Mouse (Mus musculus): ENCODE data around the gene Srgn. TPM values are rescaled to one million over a fixed set of nuclear protein-coding genes. Genes with fewer than 3 reads are reported as not detected.

The Srgn gene
- polyA plus RNA-seq (2017; shearing (Covaris generic)), result 1,000 to 10,000 TPM; 1,323 to 1,460 TPM

GRCm38 (mm10) chr10:62527351-62527750 lies at the start of gene Srgn:
Gene Srgn (minus strand): TSS chr10:62527451.
- no peak for ATAC-seq

- ATAC-seq, result no peak
Observed at GRCm38 (mm10) chr10:62575001-62575400, 47.8 kb upstream of the Srgn start.

GRCm38 (mm10) chr10:62570126-62570871 lies 43.0 kb upstream of the Srgn start:
- ATAC-seq, result no peak

- no peak for ATAC-seq
Observed at GRCm38 (mm10) chr10:62568861-62569260, 41.6 kb upstream of the Srgn start.

GRCm38 (mm10) chr10:62557736-62558135 lies 30.5 kb upstream of the Srgn start:
- ATAC-seq, result no peak

- no peak for ATAC-seq
Observed at GRCm38 (mm10) chr10:62556558-62556901, 29.3 kb upstream of the Srgn start.

GRCm38 (mm10) chr10:62555705-62556557 lies 28.7 kb upstream of the Srgn start:
- no peak for ATAC-seq

GRCm38 (mm10) chr10:62553611-62554091 lies 26.4 kb upstream of the Srgn start:
- peak; percentile 85 for ATAC-seq

GRCm38 (mm10) chr10:62550787-62551300 lies 23.6 kb upstream of the Srgn start:
- ATAC-seq, result no peak

- peak; percentile 53 for ATAC-seq
Observed at GRCm38 (mm10) chr10:62549523-62550166, 22.4 kb upstream of the Srgn start.

- no peak for ATAC-seq
Observed at GRCm38 (mm10) chr10:62546441-62546840, 19.2 kb upstream of the Srgn start.

GRCm38 (mm10) chr10:62545759-62546158 lies 18.5 kb upstream of the Srgn start:
- ATAC-seq, result no peak

GRCm38 (mm10) chr10:62544316-62544715 lies 17.1 kb upstream of the Srgn start:
- ATAC-seq, result peak; percentile 22

GRCm38 (mm10) chr10:62543399-62543808 lies 16.2 kb upstream of the Srgn start:
- peak; percentile 88 for ATAC-seq

- peak; percentile 35 for ATAC-seq
Observed at GRCm38 (mm10) chr10:62542928-62543327, 15.7 kb upstream of the Srgn start.

- no peak for ATAC-seq
Observed at GRCm38 (mm10) chr10:62542507-62542906, 15.3 kb upstream of the Srgn start.

GRCm38 (mm10) chr10:62541499-62541898 lies 14.2 kb upstream of the Srgn start:
- no peak for ATAC-seq

- no peak for ATAC-seq
Observed at GRCm38 (mm10) chr10:62540800-62541199, 13.5 kb upstream of the Srgn start.

GRCm38 (mm10) chr10:62534509-62534908 lies 7.3 kb upstream of the Srgn start:
- no peak for ATAC-seq

GRCm38 (mm10) chr10:62532832-62533231 lies 5.6 kb upstream of the Srgn start:
- ATAC-seq, result peak; percentile 23

- ATAC-seq, result no peak
Observed at GRCm38 (mm10) chr10:62530183-62530582, 2.9 kb upstream of the Srgn start.

GRCm38 (mm10) chr10:62522346-62522950 lies 4.8 kb downstream of the Srgn start:
- ATAC-seq, result no peak
